Mouse (Mus musculus): ENCODE measurements at regions not wholly inside any gene's neighbourhood (a gene's known extent, or its start where the extent isn't known, plus 50 kb on each side); places are given as distances from the start of the nearest gene placed in this dataset.

DNA sequence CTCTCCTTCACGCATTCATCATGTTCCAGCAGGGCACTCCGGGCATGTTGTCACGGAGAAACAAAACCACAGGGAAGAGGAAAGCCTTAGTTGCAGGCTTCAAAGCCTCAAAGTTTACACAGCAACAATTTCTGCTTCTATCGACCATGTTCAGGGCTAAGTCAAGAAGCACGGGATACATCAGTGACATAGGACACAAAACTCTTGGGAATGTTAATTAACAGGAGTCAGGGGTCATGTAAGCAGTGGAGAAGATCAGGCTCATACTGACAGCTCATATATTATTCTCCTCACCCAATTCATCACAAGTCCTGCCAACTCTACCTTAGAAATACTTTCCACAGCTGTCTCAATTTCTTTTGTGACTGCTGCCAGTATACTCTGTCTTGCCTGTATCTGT lies 133.0 kb upstream of the Btbd3 start:
- WGBS, result 13% methylated on average over 5 of the region's 5 CpGs
- Histone ChIP-seq H3K27ac (ENCODE audit: low read length) (no peak overlapping the region), H3K9ac (replicated peaks; ENCODE audit: low read depth, low read length) (no peak overlapping the region), H3K4me1 (ENCODE audit: control insufficient read depth, insufficient read depth, low read length) (no peaks in the 10 kb centered on the region), H3K9me3 (ENCODE audit: control insufficient read depth, low read depth, low read length) (peaks cover 2% of the 10 kb centered on the region; the same call in 1 of the 2 replicates), H3K4me2 (replicated peaks; ENCODE audit: low read depth, low read length) (no peak overlapping the region), H3K4me3 (ENCODE audit: low read depth, low read length) (no peak overlapping the region), H3K36me3 (ENCODE audit: control insufficient read depth, insufficient read depth, low read length) (no peaks in the 10 kb centered on the region), H3K27me3 (ENCODE audit: control insufficient read depth, insufficient read depth, low read length) (no peaks in the 10 kb centered on the region)
- ATAC-seq (ENCODE audit: insufficient number of reproducible peaks, insufficient read depth, low FRiP score, low read depth), result no peak

DNA sequence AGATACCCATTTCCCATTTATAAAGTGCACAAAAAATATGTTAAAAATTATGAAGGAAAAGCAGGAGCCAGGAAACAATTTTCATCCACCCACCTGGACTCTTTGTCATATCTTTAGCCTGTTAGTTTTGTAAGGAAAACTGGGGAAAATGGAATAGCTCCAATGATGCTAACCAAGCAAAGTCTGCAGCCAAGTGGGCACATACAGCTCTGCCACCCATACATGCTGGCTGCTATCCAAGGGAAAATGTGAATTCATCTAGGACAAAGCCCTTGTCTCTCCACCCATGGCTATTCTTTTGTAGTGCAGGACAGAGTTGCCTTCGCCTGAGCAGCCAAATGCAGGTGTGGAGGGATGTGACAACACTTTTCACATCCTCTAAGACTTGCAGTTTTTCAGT lies 135.5 kb upstream of the Btbd3 start:
- WGBS, result 82% methylated on average over 1 of the region's 1 CpGs
- Histone ChIP-seq H3K27ac (ENCODE audit: low read length) (no peak overlapping the region), H3K4me1 (ENCODE audit: control insufficient read depth, insufficient read depth, low read length) (no peaks in the 10 kb centered on the region), H3K9ac (replicated peaks; ENCODE audit: low read depth, low read length) (no peak overlapping the region), H3K4me2 (replicated peaks; ENCODE audit: low read depth, low read length) (no peak overlapping the region), H3K4me3 (ENCODE audit: low read depth, low read length) (no peak overlapping the region), H3K27me3 (ENCODE audit: control insufficient read depth, insufficient read depth, low read length) (no peaks in the 10 kb centered on the region), H3K36me3 (ENCODE audit: control insufficient read depth, insufficient read depth, low read length) (no peaks in the 10 kb centered on the region), H3K9me3 (ENCODE audit: control insufficient read depth, low read depth, low read length) (peaks cover 4% of the 10 kb centered on the region; the same call in 1 of the 2 replicates)
- ATAC-seq (ENCODE audit: insufficient number of reproducible peaks, insufficient read depth, low FRiP score, low read depth), result no peak

DNA sequence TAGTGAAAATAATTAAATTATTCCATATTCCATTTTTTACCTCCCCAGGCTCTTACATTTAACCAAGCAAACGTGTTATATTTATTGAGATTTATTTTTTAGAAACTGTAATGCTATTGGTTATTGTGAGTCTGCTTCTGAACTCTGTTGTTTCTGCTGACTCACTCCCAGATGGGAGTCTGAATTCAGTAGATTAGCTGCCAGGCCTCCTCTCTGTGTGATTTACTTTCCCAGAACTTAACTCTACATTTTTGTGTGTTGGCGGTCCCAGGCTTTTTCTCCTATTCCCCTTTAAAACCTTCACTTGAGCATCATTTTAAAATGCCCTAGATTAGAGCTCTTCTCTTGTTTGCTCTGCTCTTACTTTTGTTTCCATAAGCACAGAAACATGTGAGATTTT lies 136.2 kb upstream of the Btbd3 start:
- no peak for ATAC-seq (ENCODE audit: insufficient number of reproducible peaks, insufficient read depth, low FRiP score, low read depth)
- H3K9ac ChIP-seq (replicated peaks; ENCODE audit: low read depth, low read length), result no peak overlapping the region

DNA sequence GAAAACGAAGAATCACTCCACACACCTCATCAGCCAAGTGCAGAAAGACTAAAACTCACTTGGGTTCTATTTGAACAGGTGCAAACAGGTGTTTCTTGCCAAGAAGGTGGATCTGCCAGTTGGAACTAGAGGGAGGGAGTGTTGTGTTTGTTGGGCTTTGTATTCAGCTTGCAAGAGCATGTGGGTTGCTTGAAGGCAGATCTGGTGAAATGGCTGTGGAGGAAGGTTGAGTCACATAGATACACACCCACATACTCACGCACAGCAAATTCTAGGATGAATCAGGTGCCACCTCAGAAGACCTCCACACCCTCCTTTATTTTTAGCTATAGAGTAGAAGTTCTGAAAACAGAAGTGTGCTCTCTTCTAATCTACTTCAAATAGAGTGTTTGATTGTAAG lies 156.6 kb upstream of the Btbd3 start:
- no peaks in the 10 kb centered on the region for H3K9me3 ChIP-seq (ENCODE audit: control insufficient read depth, low read depth, low read length)
- no peak overlapping the region for H3K9ac ChIP-seq (replicated peaks; ENCODE audit: low read depth, low read length)
- WGBS, result 71% methylated on average over 2 of the region's 2 CpGs
- ATAC-seq (ENCODE audit: insufficient number of reproducible peaks, insufficient read depth, low FRiP score, low read depth), result peak; percentile 76
- H3K27ac ChIP-seq (ENCODE audit: low read length), result no peak overlapping the region
- no peaks in the 10 kb centered on the region for H3K27me3 ChIP-seq (ENCODE audit: control insufficient read depth, insufficient read depth, low read length)
- no peak overlapping the region for H3K4me2 ChIP-seq (replicated peaks; ENCODE audit: low read depth, low read length)
- no peaks in the 10 kb centered on the region for H3K36me3 ChIP-seq (ENCODE audit: control insufficient read depth, insufficient read depth, low read length)
- H3K4me3 ChIP-seq (ENCODE audit: low read depth, low read length), result no peak overlapping the region
- no peaks in the 10 kb centered on the region for H3K4me1 ChIP-seq (ENCODE audit: control insufficient read depth, insufficient read depth, low read length)

More for the DNA sequence above, 136.2 kb upstream of the Btbd3 start:
- Histone ChIP-seq H3K4me3 (ENCODE audit: low read depth, low read length) (no peak overlapping the region), H3K4me2 (replicated peaks; ENCODE audit: low read depth, low read length) (no peak overlapping the region), H3K27me3 (ENCODE audit: control insufficient read depth, insufficient read depth, low read length) (no peaks in the 10 kb centered on the region), H3K9me3 (ENCODE audit: control insufficient read depth, low read depth, low read length) (peaks cover 4% of the 10 kb centered on the region; the same call in 1 of the 2 replicates), H3K27ac (ENCODE audit: low read length) (no peak overlapping the region), H3K36me3 (ENCODE audit: control insufficient read depth, insufficient read depth, low read length) (no peaks in the 10 kb centered on the region), H3K4me1 (ENCODE audit: control insufficient read depth, insufficient read depth, low read length) (no peaks in the 10 kb centered on the region)
- WGBS, result 62% methylated on average over 2 of the region's 2 CpGs

DNA sequence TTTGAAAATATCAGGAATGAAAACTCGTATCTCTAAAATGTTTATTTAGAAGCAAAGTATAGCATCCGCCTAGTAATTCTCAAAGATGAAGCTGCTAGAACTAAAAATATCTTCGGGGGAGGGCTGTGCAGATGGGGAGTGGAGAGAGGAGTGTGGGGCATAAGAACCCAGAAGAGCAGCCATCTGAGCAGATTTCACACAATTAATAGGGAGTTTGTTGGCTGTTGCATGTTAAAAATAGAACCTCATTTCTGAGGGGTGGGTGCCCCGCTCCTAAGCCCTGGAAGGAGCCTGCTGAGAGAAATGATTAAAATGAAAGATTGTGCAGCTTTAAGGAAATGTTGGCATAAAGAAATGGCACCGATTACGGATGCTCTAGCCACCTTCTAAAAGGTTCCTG lies 171.0 kb upstream of the Btbd3 start:
- Histone ChIP-seq H3K4me2 (replicated peaks; ENCODE audit: low read depth, low read length) (no peak overlapping the region), H3K4me3 (ENCODE audit: low read depth, low read length) (no peak overlapping the region), H3K4me1 (ENCODE audit: control insufficient read depth, insufficient read depth, low read length) (no peaks in the 10 kb centered on the region; the same call in 1 of the 2 replicates), H3K36me3 (ENCODE audit: control insufficient read depth, insufficient read depth, low read length) (no peaks in the 10 kb centered on the region), H3K9ac (replicated peaks; ENCODE audit: low read depth, low read length) (no peak overlapping the region), H3K27me3 (ENCODE audit: control insufficient read depth, insufficient read depth, low read length) (no peaks in the 10 kb centered on the region), H3K9me3 (ENCODE audit: control insufficient read depth, low read depth, low read length) (no peaks in the 10 kb centered on the region), H3K27ac (ENCODE audit: low read length) (no peak overlapping the region)
- 56% methylated on average over 6 of the region's 6 CpGs for WGBS
- ATAC-seq (ENCODE audit: insufficient number of reproducible peaks, insufficient read depth, low FRiP score, low read depth), result no peak

DNA sequence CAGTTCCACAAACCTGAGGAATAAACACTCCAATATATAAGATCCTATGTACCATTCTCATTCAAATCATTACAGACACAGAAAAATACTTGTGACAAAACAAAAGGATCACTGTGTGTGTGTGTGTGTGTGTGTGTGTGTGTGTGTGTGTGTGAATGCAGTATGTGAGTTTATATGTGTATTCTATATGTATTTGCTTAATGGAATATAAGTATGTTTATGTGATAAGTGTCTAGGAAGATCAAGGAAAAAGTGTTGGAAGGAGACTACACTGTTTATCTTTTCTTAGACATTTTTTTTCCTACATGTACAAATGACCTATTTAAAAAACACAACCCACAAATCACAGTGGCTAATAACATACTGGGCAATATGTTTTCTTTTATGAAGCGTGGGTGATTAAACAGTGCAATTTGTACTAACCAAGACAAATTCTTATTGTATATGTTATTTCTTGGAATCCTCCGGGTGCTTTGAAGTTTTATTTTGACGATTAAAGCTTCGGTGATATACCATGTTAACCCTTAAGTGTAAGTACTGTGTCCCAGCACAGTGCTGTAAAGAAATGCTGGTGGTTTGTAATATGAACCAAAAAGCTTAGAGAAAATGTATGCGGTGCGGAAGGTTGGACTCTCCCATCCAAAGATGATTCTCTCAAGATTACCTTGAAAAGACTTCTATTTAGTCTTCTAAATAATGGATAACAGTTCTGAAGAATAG lies 171.6 kb upstream of the Btbd3 start:
- Histone ChIP-seq H3K4me2 (replicated peaks; ENCODE audit: low read depth, low read length) (no peak overlapping the region), H3K27ac (ENCODE audit: low read length) (no peak overlapping the region), H3K9ac (replicated peaks; ENCODE audit: low read depth, low read length) (no peak overlapping the region), H3K4me3 (ENCODE audit: low read depth, low read length) (no peak overlapping the region), H3K9me3 (ENCODE audit: control insufficient read depth, low read depth, low read length) (no peaks in the 10 kb centered on the region), H3K4me1 (ENCODE audit: control insufficient read depth, insufficient read depth, low read length) (no peaks in the 10 kb centered on the region; the same call in 1 of the 2 replicates), H3K36me3 (ENCODE audit: control insufficient read depth, insufficient read depth, low read length) (no peaks in the 10 kb centered on the region), H3K27me3 (ENCODE audit: control insufficient read depth, insufficient read depth, low read length) (no peaks in the 10 kb centered on the region)
- ATAC-seq (ENCODE audit: insufficient number of reproducible peaks, insufficient read depth, low FRiP score, low read depth), result no peak
- 41% methylated on average over 6 of the region's 6 CpGs for WGBS

DNA sequence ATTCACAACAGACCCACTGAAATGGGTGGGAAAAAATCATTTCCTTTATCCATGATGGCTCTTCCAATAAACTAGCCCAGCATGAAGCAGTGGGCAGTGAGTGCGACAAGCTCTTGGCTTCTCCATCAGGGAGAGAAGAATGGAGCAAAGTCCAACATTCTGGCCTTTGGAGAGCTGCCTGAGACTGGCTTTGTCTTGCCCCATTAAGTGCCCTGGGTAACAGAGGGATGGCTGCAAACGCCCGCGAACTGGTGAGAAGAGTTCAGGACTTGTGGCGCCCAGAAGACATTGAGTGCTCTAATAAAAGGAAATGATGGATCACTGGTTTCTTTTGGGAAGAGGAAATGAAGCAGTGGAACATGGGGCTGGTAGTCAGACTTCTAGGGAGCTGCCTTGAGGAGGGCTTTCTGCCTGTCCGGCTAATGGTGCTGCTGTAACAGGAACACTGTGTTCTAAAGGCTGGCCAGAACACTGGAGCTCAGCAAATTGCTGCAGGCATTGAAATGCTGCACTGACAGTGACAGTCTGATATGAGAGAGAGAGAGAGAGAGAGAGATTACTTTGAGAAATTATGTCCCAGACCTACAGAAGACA lies 182.2 kb upstream of the Btbd3 start:
- Histone ChIP-seq H3K9me3 (ENCODE audit: control insufficient read depth, low read depth, low read length) (no peaks in the 10 kb centered on the region), H3K4me3 (ENCODE audit: low read depth, low read length) (no peak overlapping the region), H3K27ac (ENCODE audit: low read length) (no peak overlapping the region), H3K4me2 (replicated peaks; ENCODE audit: low read depth, low read length) (no peak overlapping the region), H3K9ac (replicated peaks; ENCODE audit: low read depth, low read length) (no peak overlapping the region), H3K36me3 (ENCODE audit: control insufficient read depth, insufficient read depth, low read length) (no peaks in the 10 kb centered on the region), H3K4me1 (ENCODE audit: control insufficient read depth, insufficient read depth, low read length) (no peaks in the 10 kb centered on the region), H3K27me3 (ENCODE audit: control insufficient read depth, insufficient read depth, low read length) (no peaks in the 10 kb centered on the region)
- 80% methylated on average over 6 of the region's 6 CpGs for WGBS
- ATAC-seq (ENCODE audit: insufficient number of reproducible peaks, insufficient read depth, low FRiP score, low read depth), result no peak

DNA sequence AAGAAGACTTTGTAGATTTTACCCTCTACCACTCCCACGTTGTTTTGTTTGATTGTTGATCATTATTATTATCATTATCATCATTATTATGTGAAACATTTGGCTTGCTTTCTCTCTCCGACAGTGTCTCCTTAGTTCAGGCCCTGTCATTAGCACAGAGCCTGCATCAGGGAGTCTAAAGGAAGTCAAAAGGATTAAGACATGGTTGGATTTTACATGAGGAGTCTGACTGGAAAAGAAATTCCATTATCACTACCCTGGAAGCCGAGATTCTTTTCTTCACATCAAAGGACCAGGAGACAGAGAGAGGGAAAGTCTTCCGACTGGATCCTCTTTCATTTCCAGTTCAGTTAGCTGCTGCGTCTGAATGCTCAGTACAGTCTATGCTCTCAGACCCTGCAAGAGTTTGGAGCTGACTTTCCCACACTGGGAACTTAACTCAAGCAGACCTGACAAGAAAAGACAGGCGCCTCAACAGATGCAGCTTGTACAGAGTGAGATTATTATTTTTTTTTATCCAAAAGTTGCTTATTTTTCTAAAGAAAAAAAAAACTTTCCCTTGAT lies 184.1 kb upstream of the Btbd3 start:
- H3K4me3 ChIP-seq (ENCODE audit: low read depth, low read length), result no peak overlapping the region
- no peak for ATAC-seq (ENCODE audit: insufficient number of reproducible peaks, insufficient read depth, low FRiP score, low read depth)

More for the DNA sequence above, 184.1 kb upstream of the Btbd3 start:
- Histone ChIP-seq H3K27me3 (ENCODE audit: control insufficient read depth, insufficient read depth, low read length) (no peaks in the 10 kb centered on the region), H3K4me2 (replicated peaks; ENCODE audit: low read depth, low read length) (no peak overlapping the region), H3K36me3 (ENCODE audit: control insufficient read depth, insufficient read depth, low read length) (no peaks in the 10 kb centered on the region), H3K9me3 (ENCODE audit: control insufficient read depth, low read depth, low read length) (no peaks in the 10 kb centered on the region), H3K4me1 (ENCODE audit: control insufficient read depth, insufficient read depth, low read length) (no peaks in the 10 kb centered on the region), H3K27ac (ENCODE audit: low read length) (no peak overlapping the region), H3K9ac (replicated peaks; ENCODE audit: low read depth, low read length) (no peak overlapping the region)
- 62% methylated on average over 6 of the region's 6 CpGs for WGBS
